Mouse (Mus musculus) bone marrow macrophage, adult 2 months (primary cell): ENCODE measurements around the gene Smyd1.

Experiments
- CTCF ChIP-seq: IDR thresholded peaks from 2 replicates; pipeline ENCODE4 v1.5.1; 2012; ENCODE audit warnings: low read depth, mild to moderate bottlenecking, low read length, moderate library complexity
- POLR2A ChIP-seq: IDR thresholded peaks from 2 replicates; pipeline ENCODE4 v1.6.1; 2012; ENCODE audit warnings: mild to moderate bottlenecking, low read depth, low read length, borderline replicate concordance

DNA sequence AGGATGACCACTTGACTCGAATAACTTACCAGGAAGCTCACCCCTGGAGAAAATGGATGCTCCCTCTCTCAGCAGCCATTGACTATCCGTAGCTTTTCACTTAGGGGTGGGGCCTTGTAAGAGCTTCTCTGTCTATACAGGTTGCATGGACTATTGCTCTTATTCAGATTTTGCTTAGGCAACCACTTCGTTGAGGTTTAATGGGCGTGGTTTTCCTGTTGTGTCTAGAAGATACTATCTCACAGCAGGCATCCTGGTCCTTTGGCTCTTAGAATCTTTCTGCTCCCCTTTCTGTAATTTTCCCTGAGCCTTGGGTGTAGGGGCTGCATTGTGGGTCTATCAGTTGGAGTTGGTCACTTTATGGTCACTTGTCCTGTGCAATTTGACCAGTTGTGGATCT lies 100.5 kb downstream of the Smyd1 start:
- TF ChIP-seq CTCF = no peak
- no peak for TF ChIP-seq POLR2A
